Mouse (Mus musculus) ES-Bruce4 (cell line): Measurements from ENCODE around the gene Thtpa. TPM values are rescaled to one million over a fixed set of nuclear protein-coding genes. Genes with fewer than 3 reads are reported as not detected.
A peak's percentile ranks its signal among the peaks of the same experiment; 100 is the strongest.

Experiments
- H3K27ac ChIP-seq: 2 replicates; pipeline ENCODE4 v1.5.1; 2012; ENCODE audit warnings: low read length, inconsistent platforms; ENCODE audit not compliant: insufficient read depth
- H3K27me3 ChIP-seq: 2 replicates; pipeline ENCODE4 v1.6.1; 2012; ENCODE audit warnings: mild to moderate bottlenecking, low read length, inconsistent platforms; ENCODE audit not compliant: control insufficient read depth, poor library complexity, insufficient read depth, severe bottlenecking
- H3K36me3 ChIP-seq: 2 replicates; pipeline ENCODE4 v1.6.1; 2012; ENCODE audit warnings: inconsistent platforms, mild to moderate bottlenecking, low read length, moderate library complexity; ENCODE audit not compliant: control insufficient read depth, poor library complexity, insufficient read depth, severe bottlenecking
- H3K4me1 ChIP-seq: one replicate; pipeline ENCODE4 v1.8.1; 2011; ENCODE audit warnings: low read length; ENCODE audit not compliant: control insufficient read depth, insufficient read depth
- H3K4me3 ChIP-seq: 2 replicates; pipeline ENCODE4 v1.5.1; 2011; ENCODE audit warnings: low read depth, mild to moderate bottlenecking, low read length
- H3K9ac ChIP-seq: 2 replicates; pipeline ENCODE4 v1.6.1; 2012; ENCODE audit warnings: low read depth, mild to moderate bottlenecking, inconsistent platforms; ENCODE audit not compliant: poor library complexity, severe bottlenecking
- H3K9me3 ChIP-seq: replicated peaks from 2 replicates; pipeline ENCODE4 v1.6.1; 2012; ENCODE audit warnings: mild to moderate bottlenecking, low read length, inconsistent platforms; ENCODE audit not compliant: control insufficient read depth, poor library complexity, insufficient read depth, severe bottlenecking
- CTCF ChIP-seq: IDR thresholded peaks from one replicate; pipeline ENCODE4 v1.8.1; 2011; ENCODE audit warnings: low read depth, low read length
- EP300 ChIP-seq: IDR thresholded peaks from 2 replicates; pipeline ENCODE4 v1.6.1; 2011; ENCODE audit warnings: low read depth, low read length; ENCODE audit not compliant: insufficient read depth
- POLR2A ChIP-seq: IDR thresholded peaks from one replicate; pipeline ENCODE4 v1.8.1; 2011; ENCODE audit warnings: low read length; ENCODE audit not compliant: insufficient read depth
- polyA plus RNA-seq: library from polyadenylated mRNA; stranded (reverse); fragments of >200 nt; gene quantifications from 2 replicates; pipeline ENCODE4 v1.2.4, GENCODE M21; 2011; ENCODE audit warnings: low read depth; ENCODE audit not compliant: missing spikeins, insufficient read depth, insufficient read length

Thtpa gene
- polyA plus RNA-seq, 1 experiment, result 6.9 TPM

GRCm38 (mm10) chr14:55105386-55105785 is 10.8 kb downstream of the Thtpa start:
- H3K9me3 ChIP-seq, result no peaks in the 10 kb centered on the region
- no peaks in the 10 kb centered on the region for H3K27me3 ChIP-seq
- H3K4me3 ChIP-seq, result no peak overlapping the region
- H3K4me1 ChIP-seq, result no peaks in the 10 kb centered on the region
- no peak overlapping the region for H3K27ac ChIP-seq
- H3K9ac ChIP-seq, result peak overlapping the region; percentile 79
- no peak for TF ChIP-seq EP300
- H3K36me3 ChIP-seq, result no peaks in the 10 kb centered on the region

- H3K36me3 ChIP-seq, result no peaks in the 10 kb centered on the region
- H3K4me3 ChIP-seq, result peak within 1 kb of the TSS; percentile 91
- H3K4me1 ChIP-seq, result no peaks in the 10 kb centered on the region
- H3K27ac ChIP-seq, result peak within 1 kb of the TSS; percentile 67
- H3K9me3 ChIP-seq, result no peaks in the 10 kb centered on the region
- no peak for TF ChIP-seq CTCF
- TF ChIP-seq EP300, result 0 out of 2 replicates have a peak, but pooled peaks have one; percentile 8
- peak; percentile 27 for TF ChIP-seq POLR2A
- no peaks in the 10 kb centered on the region for H3K27me3 ChIP-seq
- H3K9ac ChIP-seq, result peak within 1 kb of the TSS; percentile 79
Observed at GRCm38 (mm10) chr14:55105836-55106809, 11.5 kb downstream of the Thtpa start, which contains the start of gene Ap1g2. TSS of gene Ap1g2 (minus strand) at chr14:55106593.

DNA sequence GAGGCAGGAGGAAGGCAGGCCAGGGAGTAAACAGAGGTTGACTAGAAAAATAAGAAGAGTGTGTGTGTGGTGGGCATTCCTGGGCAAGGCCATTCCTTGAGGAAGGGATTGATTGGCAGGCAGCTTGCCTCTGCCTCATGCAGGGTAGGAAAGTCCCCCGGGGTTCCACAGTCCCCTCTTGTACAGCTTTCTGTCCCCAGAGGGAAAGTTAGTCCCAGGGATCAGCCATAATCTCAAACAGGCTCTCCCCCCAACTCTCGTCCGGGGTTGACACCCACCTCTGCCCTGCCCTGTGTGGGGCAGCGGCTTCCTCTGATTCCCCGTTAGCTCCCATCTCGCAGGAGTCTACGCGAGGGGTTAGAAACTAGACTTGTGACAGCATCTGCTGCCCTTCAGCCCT is 12.4 kb downstream of the Thtpa start:
- H3K27me3 ChIP-seq, result no peaks in the 10 kb centered on the region
- H3K9me3 ChIP-seq, result no peaks in the 10 kb centered on the region
- no peaks in the 10 kb centered on the region for H3K4me1 ChIP-seq
- H3K27ac ChIP-seq, result no peak overlapping the region
- no peaks in the 10 kb centered on the region for H3K36me3 ChIP-seq
- no peak overlapping the region for H3K9ac ChIP-seq
- no peak for TF ChIP-seq POLR2A
- no peak overlapping the region for H3K4me3 ChIP-seq

GRCm38 (mm10) chr14:55108202-55108870 is 13.8 kb downstream of the Thtpa start:
- Histone ChIP-seq H3K4me3 (no peak overlapping the region), H3K4me1 (no peaks in the 10 kb centered on the region), H3K27ac (no peak overlapping the region), H3K9me3 (no peaks in the 10 kb centered on the region), H3K9ac (no peak overlapping the region), H3K36me3 (no peaks in the 10 kb centered on the region), H3K27me3 (no peaks in the 10 kb centered on the region)
- TF ChIP-seq EP300 (no peak), POLR2A (no peak), CTCF (no peak)

DNA sequence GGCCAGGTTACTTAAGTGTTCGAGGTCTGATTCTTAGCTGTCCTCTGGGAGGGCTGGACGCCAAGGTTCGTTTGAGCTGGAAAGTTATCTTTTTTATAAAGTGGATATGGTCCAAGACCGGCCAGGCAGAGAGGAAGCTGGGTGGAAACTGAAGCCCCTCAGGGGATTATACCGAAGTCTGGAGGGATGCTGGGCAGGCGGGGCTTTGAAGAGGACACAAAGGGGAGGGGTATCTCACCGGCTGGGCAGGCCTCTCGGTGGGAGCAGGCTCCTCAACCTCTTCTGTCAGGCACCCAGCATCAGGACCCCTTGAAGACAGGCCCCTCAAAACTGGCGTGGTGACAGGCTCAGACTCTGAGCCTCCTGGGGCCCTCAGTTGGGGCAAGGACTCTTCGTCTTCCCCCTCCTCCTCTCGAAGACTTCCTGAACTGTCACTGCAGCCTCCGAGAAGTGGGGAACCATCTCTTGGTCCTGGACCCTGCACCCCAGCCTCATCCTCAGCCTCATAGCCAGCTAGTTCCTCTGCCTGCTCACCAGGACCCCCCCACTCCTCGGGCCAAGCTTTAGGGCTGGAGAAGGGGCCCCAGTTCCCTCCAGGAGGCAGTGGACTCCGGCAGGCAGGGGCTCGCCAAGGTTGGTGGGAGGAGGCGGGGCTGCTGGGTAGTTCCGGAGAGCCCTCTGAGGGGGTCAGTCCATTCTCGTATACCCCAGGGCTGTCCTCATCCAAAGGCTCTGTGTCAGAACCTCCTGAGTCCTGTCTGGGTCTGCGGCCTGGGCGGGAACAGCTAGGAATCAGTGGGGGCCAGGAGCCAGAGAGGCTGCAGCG is 14.7 kb downstream of the Thtpa start:
- no peak overlapping the region for H3K9ac ChIP-seq
- TF ChIP-seq EP300, result no peak
- no peak for TF ChIP-seq CTCF
- TF ChIP-seq POLR2A, result no peak
- no peak overlapping the region for H3K4me3 ChIP-seq
- no peak overlapping the region for H3K27ac ChIP-seq
- H3K36me3 ChIP-seq, result no peaks in the 10 kb centered on the region
- no peaks in the 10 kb centered on the region for H3K27me3 ChIP-seq
- no peaks in the 10 kb centered on the region for H3K4me1 ChIP-seq
- no peaks in the 10 kb centered on the region for H3K9me3 ChIP-seq
